Mouse (Mus musculus) urinary bladder, postnatal 14 days (tissue): ENCODE results near the gene Wdr41.

Experiments
- DNase-seq: peaks from one replicate; pipeline ENCODE4 v3.0.0; 2021; ENCODE audit warnings: low spot score

Gene Wdr41

DNA sequence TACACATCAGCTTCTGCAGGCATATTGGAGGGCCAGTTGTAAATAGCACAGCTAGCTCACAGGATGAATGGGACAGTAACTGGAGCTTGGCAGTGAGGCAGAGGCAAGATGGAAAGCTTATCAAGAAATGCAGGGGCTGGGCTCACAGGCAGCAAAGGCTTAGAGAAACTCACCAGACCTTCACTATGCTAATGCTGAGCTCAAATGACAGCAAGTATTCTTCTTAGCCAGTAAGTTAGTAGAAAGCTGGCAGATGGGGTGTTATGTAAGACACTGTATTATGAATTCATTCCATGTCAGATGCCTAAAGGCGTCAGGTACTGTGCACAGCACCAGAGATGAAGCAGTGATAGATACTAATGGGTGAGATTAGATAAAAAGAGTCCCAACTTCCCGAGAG, 58.6 kb downstream of the Wdr41 start:
- no peak for DNase-seq

DNA sequence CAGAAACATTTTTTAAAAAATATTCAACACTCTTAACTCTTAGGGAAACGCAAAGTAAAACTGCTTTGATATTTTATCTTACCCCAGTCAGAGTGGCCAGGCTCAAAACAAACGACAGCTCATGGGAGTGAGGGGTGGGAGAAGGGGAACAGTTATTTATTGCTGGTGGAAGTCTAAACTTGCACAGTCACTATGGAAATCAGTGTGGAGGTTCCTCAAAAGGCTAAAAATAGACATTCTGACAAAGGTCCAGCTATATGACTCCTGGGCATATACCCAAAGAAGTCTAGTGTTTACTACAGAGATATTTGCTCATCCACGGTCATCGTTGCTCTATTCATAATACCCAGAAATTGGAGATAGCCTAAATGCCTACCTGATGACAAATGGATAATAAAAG, 62.1 kb downstream of the Wdr41 start:
- DNase-seq: no peak

DNA sequence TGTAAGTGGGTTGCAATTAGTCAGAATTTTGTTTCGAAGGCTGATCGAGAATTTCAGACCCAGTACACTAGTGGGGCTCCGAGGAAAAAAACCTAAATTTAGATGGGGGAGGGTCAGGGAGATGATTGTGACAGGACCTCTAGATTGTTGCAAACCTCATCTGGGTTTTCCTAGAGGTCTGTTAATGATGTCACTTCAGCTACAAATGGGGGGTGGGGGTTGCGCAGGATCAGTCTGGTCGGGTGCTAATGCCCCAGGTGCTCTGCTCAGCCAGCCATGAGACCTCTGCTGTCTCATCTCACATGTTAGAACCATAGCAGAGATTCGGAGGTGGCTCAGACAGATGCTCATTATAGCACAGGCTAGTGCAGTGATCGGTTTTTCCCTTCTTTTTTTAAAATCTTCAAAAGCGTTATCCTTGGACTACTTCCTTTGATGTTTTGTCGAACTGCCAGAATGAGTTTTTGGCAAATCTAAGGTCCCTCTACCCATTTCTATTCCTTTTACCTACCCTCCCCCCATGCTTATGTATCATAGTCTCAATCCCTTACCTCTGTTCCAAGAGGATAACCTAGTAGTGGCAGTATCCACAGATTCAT, 64.1 kb downstream of the Wdr41 start:
- DNase-seq: no peak

GRCm38 (mm10) chr13:95044108-95044507, 68.0 kb downstream of the Wdr41 start:
- DNase-seq: no peak

DNA sequence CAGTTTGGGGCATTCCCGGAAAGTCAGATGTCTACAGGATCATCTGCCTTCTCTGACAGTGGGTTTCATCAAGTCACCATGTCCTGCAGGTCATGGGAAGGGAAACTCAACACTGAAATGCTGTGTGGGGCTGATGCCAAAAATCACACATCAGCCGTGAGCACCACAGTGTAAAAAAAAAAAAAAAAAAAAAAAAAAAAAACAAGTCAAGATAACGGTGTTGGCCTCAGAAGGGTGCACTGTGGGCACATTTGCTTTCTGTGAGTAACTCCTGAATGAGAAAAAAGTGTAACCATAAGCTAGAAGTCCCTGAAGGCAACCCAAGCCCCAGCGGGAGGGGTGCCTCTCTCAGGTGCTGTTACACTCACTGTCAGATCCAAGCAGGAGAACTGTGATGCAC, 74.3 kb downstream of the Wdr41 start:
- no peak for DNase-seq

DNA sequence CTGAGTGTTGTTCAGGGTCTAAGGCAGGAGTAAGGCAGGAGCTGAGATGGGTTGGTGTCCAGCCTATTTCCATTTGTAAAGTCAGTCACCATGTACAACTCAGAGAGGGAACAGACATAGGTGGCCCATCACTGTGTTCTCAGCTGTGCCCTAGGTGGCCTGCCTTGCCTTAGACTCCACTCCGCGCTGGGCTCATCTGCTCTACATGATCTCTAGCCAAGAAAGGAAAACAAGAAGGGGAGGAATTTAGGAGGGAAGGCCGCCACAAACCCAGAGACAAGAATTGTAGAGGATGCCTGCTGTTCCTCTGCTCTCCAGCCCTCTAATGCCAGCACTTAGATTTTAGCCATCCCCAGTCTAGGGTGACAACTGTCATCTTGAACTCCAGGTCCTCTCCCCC, 76.3 kb downstream of the Wdr41 start:
- DNase-seq: no peak

GRCm38 (mm10) chr13:95055742-95056388, 79.7 kb downstream of the Wdr41 start:
- no peak for DNase-seq

- no peak for DNase-seq
Measured at GRCm38 (mm10) chr13:95056501-95057280, 80.5 kb downstream of the Wdr41 start.

DNA sequence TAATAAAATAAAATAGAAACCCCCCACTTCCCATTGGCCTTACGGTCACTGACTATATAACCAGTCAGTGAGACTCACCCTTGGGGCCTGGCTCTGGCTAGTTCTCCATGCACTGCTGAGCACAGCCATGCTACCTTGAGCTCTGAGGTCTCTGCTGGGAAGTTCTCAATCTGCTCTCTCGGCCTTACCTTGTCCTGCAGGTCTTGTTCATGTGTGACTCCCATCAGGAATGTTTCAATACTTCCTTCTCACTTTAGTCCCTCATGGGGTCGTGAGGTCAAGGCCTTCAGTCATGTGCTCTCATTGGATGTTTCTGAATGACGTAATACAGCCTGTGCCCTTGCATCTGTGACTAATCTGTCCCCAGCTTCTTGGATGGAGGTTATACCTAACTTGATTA, 82.7 kb downstream of the Wdr41 start:
- DNase-seq: no peak

DNA sequence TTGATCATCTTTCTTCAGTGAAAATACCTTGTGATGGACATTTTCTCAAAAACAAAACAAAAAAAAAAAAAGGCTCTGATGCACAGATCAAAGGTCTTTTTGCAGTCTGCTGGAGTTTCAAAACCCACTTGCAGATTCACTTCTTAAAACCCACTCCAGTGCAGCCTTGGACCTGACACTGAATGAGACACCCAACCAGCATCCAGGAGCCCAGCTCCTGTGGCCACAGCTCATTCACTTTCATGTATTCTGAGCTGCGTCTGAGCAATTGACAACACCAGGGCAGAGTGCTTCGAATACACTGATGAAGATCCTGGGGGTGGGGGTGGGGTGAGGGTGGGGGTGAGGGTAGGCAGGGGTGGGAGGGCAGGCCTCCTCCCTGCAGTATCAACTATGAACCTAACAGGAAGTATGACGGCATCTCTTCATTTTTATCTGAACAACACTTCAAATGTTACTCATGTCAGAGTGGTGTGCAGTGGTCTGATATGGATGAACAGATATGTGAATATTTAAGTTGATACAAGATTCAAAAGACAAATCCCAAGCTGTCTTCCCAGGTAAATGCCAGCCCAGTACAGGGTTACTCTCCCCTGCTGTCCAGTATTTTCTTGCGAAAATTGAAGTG, 87.4 kb downstream of the Wdr41 start:
- DNase-seq: no peak

GRCm38 (mm10) chr13:95067854-95068253, 91.7 kb downstream of the Wdr41 start:
- DNase-seq: peak; percentile 31

GRCm38 (mm10) chr13:95070268-95070667, 94.1 kb downstream of the Wdr41 start:
- no peak for DNase-seq
